Mouse (Mus musculus) thymus, adult 18-20 months (tissue): ENCODE measurements around the gene Sat1.
A peak's percentile ranks its signal among the peaks of the same experiment; 100 is the strongest.
"Not testable (repeated sequence)": the region's sequence is repeated elsewhere in the genome, so short reads cannot be mapped to it uniquely, and the experiment has no call there.

Experiments used
- DNase-seq, 2 experiments: peaks; one replicate each; pipeline ENCODE4 v3.0.0; 2022; ENCODE audit warnings: mixed read lengths in 2 of 2

The Sat1 gene

DNA sequence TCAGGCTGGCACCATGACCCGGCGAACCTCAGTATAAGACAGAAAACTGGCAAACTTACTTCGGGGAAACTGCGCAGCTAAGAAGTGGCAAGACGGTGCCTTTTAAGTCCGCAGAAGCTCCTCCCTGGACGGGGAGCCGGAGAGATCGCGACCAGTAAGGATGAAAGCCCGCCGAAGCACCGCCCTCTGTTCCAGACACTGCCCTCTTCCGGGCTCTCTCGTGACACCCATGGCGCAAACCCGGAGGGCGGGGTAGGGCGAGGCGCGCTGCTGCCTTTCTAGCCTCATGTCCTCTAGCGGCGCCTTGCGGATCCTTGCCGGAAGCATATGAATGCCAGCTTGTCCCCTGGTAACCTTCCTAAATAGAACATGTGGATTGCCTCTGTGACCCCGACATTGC, at the start of gene Sat1:
Gene Sat1 (minus strand): TSS at position 179 of the 400 bp plus-strand sequence.
- peak; percentile 85 to 89 for DNase-seq

DNA sequence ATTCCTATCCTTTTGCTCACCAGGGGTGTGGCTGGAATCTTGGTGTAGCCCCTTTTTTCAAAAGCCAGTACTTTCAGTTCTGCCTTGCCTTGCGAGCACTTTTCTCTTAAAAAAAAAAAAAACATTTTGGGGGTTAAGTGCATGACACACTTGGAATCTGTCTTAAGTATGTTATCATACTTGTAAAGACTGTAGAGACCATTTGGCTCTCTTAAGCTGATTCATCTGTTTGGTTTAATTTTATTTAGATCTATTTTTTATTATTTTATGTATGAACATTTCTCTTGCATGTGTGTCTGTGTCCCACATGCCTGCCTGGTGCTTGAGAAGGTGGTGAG, 46.6 kb upstream of the Sat1 start:
- no peak for DNase-seq

DNA sequence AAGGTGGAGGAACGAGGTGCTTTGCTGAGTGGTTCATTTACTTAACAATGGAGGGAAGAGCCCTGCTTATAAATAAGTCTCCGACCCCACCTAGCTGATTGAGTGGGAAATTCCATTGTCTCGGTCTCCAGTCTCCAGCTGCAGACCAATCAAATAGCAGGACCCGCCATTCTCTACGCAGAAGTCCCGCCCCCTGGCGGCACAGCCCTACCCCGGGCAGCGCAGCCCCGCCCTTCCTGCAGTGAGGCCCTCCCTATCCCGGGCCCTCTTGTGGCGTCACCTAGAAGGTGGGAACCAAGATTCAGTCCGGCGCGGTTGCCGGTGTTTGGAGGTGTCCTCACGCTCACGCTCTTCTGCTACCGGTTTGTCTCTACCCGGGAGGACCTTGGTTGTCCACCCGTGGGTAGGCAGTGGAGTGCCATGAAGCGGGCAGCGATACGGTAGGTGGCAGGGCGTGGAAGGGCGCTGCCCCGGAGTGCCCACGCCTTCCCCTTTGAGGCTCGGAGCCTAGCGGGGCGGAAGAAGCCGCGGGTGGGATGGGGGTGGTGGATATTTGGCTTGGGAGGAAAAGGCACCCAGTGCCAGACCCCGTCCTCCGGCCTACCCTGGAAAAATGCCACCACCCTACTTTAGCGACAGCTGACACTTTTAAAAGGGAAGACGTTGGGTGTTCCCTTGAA, 46.1 kb upstream of the Sat1 start, which contains the start of gene Acot9:
Gene Acot9 (plus strand): TSS at position 209 of the 680 bp plus-strand sequence.
- DNase-seq: peak; percentile 84 to 88

DNA sequence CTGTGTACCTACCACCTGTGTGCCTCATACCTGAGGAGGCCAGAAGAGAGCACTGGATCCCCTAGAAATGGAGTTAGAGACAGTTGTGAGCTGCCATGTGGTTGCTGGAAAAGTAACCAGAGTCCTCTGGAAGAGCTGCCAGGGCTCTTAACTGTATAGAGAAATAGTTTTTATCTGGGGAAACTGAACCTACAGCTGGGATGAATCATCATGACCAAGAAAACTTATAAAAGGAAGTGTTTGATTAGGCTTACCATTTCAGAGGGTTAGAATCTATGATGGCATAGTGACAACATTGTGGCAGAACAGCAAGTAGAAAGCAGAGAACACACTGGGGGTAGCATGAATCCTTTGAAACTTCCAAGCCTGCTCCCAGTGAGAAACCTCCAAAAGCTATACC, 40.6 kb upstream of the Sat1 start:
- no peak for DNase-seq

DNA sequence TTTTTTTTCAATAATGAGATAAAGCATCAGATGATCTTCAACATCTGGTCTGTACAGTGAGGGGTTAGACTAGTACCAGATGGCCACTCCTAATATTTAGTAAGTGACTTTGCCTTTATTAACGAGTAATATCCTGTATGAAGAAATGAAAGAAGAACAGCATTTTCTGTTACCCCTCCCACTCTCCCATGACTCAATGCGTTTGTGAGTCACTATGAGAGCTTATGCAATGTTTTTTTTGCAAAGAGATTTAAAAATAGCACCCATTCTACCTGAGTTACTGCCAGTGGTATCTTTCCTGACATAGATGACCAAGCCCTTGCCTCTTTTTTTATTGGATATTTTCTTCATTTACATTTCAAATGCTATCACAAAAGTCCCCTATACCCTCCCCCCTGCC, 2.0 kb upstream of the Sat1 start:
- no peak for DNase-seq

DNA sequence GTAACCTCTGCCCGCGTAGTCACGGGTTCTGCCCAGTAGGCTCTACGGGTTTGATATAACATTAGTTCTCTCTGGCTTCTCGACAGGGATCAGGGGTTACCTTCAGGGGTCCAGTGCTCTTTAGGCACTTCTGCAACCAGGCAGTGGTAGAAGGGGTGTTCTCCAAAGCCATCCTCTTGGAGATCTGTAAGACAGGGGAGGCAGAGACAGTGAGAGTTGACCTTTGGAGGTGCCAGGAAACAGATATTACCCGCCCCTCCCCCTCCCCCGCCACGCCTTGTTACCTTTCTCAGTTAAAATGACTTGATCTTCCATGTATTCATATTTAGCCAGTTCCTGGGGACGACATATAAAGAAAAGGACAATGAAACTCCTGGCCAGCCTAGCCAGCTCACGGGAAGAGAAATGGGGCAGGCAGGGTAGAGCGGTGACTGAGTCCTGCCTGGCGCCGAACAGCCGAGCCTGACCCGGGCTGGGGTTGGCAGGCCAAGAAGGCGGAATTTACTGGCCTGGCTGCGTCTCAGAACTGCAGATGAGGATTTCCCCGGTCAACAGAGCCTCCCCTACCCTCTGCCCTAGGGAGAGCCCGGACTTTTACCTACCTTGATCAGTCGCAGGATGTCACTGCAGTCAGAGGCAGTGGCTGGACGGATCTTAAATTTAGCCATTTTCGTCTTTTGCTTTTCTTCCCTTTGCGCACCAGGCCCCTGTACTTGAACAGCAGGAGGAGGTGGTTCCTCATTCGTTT, 574 bp downstream of the Sat1 start:
- DNase-seq: peak; percentile 8 to 12

DNA sequence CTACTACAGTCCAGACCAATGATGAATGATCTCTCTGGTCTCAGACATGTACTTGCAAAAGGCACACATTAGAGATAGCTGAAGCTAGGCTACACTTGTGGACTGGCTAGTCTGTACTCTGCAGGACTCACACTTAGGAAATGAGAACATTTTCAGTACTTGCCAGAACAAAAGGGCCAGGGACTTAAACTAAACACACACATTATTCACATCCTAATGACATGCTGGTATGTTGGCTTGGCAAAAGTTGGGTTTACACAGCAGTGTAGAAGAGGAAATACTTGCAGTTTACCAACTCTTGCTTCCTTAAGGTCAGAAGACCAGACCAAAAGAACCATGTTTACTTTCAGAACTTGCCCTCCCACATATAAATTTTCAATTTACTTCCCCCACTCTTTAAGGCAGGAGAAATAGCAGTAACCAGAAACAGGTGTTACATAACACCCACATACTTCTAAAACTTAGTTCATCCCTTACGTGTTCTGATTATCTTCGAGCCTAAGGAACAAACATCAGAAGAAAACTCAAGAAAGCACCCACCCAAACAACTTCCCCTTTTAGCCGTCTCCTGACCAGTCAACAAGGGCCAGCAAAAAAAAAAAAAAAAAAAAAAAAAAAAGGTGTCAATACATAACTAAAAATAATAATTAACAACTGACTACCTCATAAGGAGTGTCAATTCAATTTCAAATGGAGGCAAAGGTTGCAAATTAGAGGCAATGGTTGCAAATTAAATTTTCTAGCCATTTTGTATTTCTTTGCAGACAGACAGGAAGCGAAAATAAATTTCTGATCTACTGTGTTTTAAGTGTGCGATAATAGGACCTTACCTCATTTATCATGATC, 1.7 kb downstream of the Sat1 start:
- no peak for DNase-seq

DNA sequence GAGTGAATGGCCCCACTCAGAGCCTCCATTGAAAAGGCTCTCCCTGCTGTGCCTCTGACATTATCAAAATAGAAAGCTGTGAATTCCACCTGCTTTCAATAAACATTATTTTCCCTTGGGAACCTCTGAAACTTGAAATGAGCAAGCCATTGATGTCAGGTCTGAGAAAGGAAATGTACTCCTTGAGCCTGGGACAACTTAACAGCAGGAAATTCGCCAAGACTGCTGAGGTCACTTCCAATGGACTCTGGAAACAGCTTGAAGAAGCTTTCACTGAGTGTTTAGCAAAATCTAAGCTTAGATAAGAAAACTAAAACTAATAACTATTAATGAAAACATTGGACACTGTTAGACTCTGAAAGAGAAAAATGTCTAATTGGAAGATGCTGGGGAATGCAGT, 7.6 kb downstream of the Sat1 start:
- no peak for DNase-seq

DNA sequence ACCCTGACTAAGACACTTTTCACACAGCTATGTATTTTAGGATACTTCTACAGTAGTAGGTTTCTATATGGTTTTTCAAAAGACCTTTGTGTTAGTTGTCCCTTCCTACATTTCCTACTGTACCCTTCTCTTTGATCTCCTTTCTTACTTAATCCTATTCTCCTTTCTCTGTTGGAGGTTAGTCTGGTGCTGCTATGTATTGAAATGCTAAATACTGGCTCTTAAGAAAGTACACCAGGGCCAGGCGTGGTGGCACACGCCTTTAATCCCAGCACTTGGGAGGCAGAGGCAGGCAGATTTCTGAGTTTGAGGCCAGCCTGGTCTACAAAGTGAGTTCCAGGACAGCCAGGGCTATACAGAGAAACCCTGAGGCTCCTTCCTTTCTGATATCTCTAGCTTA, 10.8 kb downstream of the Sat1 start:
- not testable (repeated sequence) for DNase-seq

DNA sequence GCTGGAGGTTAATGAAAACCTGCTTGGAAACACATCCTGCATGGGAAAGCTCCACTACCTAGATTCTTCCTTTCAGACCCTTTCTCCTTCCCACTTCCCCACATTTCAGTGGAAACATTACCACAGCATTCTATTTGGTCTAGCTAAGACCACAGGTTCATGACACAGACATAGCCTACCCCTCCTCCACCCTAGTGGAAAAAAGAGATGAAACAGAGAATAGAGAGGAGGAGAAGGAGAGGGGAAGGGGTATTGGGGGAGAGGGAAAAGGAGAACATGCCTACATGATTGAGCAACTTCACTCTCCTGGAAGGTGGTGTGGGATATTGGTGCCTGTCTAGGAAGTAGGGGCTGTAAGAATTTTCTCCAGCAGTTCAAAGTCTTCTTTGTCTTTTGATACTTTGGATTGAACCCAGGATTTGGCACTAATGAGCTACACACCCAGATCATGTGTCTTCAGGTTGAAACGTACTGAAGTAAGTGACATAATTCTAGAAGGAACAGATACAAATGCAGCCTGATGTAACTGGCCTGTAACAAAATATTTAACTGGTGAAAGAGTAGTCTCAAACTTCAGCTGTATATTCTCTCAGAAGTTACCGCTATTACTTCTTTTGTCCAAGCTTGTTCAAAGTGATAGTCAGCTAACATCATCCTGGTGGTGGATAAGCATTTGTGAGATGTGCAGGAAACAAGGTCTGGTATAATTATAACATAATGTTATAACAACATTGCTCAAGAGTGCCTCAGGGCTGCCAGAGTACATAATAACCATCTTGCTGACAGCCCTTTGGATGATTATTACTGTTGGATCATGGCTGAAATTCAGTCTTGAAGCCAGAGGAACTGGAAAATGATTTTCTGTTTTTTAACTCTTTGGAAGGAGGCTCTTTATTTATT, 13.6 kb downstream of the Sat1 start:
- DNase-seq: no peak

DNA sequence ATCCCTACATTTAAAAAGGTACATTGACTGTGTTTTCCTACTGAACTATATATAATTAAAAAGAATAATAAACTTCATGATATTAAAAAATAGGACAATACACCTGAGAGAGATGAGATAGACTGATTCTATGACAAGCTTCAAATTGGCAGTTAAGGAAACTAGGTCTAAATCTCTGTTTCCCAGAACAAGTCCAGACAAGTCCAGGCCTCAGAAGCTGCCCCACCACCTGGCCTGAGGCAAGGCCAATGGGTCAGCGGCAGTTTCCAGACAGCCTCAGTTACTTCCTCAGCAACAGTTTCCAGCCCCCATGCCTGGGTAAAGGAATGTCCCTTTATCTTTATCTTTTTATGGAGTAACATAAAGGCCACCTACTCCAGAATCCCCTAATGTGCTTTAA, 14.4 kb downstream of the Sat1 start:
- DNase-seq: no peak

DNA sequence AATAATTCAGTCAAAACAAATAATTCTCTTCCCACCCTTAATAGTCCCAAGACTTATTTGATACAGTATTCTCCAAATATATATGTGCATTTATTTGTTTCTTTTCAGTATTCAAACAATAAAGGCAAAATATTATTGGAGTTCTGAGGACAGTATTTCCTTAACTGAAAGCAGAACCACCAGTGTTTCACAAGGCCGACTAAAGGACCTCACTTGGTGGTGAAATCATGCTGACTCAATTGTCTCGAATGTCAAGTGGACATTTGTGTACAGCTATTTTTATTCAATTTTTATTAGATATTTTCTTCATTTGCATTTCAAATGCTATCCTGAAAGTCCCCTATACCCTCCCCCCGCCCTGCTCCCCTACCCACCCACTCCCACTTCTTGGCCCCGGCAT, 21.3 kb downstream of the Sat1 start:
- no peak for DNase-seq

DNA sequence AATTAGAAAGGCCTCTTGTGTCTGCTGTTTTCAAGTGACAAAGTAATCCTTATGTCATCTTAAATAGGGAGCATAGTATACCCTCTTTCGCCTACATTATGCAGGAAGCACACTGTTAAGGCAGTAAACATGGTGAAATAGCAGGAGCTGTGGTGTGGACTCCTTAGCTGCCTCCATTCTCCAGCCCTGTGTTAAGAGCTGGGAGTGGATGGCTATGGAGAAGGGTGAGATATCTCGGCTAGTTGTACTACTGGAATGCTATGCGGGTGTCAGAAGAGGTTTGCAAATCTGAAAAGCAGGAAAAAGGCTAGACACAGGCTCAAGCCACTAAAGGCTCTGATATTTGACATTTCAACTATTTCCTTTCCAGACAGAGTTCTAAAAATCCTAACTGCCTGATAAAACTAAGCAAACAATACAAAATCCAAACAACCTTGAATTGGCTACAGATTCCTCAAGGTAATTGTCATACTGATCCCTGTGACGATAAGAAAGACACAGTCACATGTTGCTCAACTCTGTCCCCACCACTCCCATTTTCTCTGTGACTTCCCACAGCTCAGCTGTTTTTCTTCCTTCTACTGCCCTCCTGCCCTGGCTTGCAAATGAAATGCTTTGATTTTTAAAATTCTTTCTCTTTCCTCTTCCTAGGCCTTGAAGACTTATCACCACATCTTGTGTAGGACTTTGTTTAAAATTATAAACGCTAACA, 22.4 kb downstream of the Sat1 start:
- DNase-seq: no peak

DNA sequence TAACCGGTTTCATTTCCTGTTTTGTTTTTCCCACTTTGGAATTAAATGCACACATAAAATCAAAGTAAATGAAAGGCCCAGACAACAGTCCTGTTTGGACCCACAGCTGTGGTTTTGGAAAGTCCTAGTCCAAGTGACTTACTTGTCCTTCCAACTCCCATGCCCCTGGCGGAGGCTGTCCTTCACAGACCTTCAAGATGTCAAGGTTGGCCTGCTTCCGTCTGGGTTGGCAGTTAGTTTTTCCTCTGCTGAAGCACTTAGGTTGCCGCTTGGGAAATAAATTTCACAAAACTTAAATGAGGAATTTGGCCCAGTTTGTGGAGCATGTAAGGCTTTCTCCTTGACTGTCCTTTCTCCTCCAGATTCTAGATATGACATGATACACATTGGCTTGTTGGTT, 24.3 kb downstream of the Sat1 start:
- DNase-seq: no peak

DNA sequence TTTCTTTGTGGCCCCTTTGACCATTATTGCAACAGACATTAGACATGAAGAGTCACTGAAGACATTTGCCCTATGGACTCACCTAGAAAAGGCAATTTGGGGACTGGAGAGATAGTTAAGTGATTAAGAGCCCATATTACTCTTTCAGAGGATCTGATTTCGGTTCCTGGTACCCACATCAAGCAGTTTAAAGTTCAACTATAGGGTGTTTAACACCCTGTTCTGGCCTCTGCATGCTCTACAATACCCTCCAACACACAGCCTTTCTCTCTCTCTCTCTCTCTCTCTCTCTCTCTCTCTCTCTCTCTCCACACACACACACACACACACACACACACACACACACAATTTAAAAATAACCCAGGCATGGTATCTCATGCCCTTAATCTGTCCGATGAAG, 38.6 kb downstream of the Sat1 start:
- DNase-seq: no peak

DNA sequence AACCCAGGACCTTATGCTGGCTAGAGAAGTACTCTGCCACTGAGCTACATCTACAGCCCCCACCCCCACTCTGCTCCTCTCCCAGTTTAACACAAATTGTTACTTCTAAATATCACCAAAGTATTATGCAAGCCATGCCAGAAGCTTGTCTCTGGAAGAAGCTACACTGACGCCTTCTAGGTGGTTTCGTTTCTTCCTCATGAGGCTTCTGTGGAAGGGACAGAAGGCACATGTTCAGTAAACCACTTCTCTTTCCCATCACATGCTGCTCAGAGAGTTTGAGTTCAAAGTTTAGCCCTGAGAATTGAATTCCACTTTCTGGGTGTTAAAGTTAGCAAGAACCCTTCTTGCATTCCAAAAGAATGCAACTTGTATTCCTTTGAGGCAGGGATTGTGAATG, 39.0 kb downstream of the Sat1 start:
- DNase-seq: no peak

DNA sequence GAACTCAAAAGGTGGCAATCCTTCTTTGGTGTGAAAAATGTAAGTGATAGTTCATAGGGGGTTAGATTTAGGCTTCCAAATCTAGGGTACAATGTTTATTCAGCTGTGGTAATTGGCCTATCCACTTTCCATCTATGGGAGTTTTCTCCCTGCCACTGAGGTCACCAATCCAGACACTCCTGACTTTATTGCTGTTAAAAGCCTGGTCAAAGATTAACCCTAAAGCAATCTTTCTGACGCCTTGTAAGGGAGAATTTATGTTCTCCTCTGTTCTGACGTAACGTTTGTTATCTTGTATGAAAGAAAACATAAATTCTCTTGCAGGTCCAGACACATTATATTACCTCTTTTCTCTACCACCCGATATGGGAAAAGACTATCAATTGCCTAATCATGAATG, 40.7 kb downstream of the Sat1 start:
- no peak for DNase-seq

DNA sequence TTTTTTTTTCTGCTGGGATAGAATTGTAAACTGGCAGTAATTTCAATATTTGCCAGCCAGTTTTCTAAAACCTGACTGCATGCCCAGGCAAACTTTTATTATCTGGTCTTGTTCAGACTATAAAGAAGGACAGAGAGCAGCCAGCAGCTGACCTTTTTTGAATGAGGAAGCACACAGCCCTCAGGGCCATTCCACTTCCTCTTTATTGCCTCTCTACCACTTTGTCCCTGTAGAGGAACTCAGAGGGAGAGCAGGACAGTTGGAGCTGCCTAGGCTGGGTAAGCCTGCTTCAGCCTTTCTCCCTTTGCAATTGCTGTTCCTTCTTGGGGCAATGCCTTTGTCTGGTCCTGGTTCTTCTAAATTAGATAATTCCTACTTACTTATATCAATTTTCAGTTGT, 43.9 kb downstream of the Sat1 start:
- no peak for DNase-seq

DNA sequence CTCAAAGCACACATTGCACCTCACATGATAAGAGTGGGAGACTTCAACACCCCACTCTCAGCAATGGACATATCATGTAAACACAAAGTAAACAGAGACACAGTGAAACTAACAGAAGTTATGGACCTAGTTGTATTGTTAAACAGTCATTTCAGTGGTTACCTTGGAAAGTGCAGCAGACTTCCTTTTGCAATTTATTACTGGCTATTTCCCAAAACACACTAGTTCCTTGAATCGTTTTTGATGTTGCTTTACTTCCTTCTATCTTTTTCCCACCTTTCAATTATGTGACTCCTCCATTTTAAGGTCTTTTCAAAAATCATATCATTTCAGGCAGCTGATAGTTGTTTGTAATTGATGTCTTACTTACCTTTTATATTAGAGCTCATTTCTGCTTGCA, 44.5 kb downstream of the Sat1 start:
- DNase-seq: no peak

DNA sequence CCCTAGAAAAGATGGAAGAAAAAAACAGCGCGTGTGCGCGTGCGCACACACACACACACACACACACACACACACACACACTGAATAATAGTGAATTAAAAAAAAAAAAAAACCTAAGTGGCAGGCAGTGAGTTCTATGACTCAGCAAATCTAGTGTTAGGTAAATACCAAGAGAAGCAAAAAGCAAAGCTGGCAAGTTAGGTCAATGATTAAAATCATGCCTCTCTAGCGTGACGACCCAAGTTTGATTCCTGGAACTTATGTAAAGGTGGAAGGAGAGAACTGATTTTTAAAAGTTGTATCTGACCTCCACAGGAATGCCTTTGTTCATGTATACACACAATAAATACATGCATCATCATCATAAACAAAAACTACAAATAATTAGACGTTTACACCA, 46.4 kb downstream of the Sat1 start:
- DNase-seq: no peak

DNA sequence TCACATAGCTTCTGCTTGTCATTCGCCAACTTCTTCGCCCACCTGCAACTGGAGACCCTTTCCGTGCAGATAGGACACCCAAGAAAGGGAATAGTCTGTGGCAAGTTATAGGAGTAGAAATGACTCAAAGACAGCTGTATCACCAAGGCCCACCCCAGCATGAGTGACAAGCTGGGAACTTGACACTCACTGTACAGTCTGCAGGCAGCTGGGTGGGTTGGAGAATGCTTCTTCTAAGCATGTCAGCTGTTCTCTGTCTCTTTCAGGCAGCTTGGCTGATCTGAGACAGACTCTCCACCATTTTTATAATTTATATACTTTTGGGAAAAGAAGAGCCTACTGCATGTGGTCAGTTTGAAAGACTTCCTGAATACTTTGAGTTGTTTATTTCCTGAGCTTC, 48.6 kb downstream of the Sat1 start:
- DNase-seq: no peak

DNA sequence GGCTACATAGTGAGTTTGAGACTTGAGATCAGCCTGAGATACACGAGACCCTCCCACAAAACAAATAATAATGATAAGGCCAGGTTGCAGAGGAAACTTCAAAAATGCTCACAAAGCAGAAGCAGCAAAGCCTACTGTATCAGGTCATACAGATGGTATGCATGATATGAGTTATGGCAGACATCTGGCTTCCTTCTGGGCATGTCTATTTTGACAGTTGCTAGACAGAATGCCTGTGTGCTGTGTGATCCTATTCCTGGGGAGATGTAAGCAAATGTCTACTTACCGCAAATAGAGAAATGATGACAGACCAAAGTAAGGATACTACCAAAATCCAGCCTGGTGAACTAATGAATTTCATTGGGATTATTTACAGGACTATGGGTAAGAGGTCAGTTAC, 49.9 kb downstream of the Sat1 start:
- DNase-seq: no peak
